Mouse (Mus musculus): ENCODE measurements around the gene Man2a2.

The Man2a2 gene

DNA sequence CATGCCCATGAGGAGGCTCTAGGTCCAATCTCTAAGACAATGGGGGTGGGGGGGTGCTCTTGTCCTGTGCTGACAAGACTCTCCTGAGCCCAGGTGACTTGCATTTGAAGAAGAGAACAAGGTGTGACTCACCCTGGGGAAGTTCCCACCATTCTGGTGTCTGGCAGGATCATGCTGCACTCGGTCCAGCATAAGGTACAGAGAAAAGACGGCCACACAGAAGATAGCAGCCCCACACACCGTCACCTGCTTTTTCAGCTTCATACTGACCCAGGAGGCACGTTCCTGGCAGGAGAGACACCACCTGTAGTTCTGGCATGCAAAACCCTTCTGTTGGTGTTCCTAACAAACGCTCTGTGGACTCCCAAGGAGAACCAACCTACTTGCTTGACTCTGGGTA, 1.7 kb downstream of the Man2a2 start:
- no peak for DNase-seq

DNA sequence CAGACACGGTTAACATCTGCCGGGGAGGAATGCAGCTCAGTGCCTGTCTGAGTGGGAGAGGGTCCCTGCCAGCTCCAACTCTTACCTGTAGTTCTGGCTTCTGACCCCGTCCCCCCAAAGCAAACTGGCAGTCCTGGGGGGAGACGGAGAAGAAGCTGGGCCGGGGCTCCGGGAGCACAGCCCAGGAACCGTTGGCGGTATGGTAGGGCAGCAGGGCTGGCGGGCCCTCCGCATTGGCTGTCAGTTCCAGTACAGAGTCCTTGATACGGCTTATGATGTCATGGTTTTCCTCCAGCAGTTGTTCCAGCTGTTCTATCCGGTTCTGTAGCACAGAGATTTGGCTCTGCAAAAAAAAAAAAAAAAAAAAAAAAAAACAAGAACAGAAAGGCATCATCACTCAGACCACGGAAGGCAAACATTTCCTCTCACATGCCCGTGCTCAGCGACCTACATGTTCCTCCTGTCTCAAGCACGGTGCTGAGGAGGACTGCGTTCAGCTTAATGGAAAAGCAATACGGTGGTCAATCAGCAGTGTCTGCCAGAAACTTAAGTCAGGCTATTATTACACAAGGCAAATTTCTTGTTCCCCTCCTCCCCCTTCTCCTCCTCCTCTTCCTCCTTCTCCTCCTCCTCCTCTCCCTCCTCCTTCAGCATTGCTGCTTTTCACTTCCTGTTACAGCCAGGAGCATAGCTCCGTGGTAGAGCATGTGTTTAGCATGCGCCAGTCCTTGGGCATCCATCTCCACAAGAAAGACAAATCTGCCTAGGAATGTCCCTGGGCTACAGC, 2.3 kb downstream of the Man2a2 start:
- DNase-seq: no peak

DNA sequence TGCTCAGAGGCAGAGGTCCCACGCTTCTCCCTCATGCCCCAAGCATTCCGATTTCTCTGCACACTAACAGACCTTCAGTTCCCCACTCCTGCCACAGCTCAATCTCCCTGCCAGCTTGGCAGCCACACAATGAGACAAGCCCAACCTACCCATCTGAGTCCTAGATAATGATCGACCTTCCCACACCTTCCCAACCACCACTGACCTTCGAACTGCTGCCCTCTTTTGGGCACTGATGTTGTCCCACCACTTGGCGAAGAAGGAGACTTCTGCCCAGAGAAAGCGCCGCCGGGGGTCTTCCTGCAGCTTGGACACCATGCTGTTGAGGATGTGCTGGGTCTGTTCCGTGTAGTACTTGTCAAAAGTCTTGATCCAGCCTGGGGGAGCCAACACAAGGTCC, 3.2 kb downstream of the Man2a2 start:
- no peak for DNase-seq

DNA sequence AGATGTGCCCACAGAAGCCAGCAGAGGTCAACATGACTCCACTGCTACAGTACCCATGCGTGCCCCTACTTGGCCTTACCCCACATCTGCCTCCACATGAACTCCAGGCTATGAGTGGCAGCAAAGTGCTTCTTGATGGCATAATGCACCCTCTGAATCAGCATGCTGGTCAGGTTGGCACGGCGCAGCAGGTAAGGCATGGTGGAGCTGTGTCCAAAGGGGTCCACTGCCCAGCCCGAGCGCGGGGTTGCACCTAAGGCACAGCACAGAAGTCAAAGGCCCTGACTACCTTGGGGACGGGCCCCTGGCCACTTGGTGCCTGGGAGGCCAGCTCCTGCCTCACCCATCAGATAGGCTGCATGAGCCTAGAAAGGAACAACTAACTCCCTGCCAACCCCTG, 3.9 kb downstream of the Man2a2 start:
- no peak for DNase-seq

DNA sequence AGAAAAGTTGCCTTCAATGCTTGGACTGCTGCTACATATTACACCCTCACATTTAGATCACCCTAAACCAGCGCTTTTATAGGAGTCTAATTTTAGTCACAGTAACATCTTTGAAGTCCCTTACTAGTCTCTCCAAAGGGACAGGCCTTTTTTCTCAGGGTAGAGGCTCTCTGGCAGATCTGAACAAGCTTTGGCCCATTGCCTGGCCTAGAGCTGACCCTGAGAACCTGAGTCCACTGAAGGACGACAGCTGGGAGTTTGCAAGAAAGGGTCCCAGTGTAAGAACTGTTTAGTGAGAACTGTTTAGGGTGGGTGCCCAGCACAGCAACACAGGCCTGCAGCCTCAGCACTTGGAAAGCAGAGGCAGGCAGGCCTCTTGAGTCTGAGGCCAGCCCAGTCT, 5.4 kb downstream of the Man2a2 start:
- peak; percentile 82 for DNase-seq

DNA sequence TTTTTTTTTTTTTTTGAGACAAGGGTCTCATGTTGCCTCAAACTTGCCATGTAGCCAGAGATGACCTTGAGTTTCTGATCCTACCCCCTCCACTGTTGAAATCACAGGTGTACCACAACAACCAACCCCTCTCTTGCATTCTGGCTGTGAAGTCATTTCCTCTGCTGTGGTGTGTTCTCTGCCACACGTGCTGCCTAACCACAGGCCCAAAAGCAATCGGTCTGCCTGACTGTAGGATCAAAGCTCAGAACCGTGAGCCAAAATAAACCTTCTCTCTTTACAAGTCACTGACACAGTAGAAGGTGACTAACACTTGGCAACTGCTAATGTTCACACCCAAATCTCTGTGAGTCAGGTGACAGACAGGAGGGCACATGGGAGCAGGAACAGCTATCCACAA, 10.7 kb downstream of the Man2a2 start:
- DNase-seq: no peak

DNA sequence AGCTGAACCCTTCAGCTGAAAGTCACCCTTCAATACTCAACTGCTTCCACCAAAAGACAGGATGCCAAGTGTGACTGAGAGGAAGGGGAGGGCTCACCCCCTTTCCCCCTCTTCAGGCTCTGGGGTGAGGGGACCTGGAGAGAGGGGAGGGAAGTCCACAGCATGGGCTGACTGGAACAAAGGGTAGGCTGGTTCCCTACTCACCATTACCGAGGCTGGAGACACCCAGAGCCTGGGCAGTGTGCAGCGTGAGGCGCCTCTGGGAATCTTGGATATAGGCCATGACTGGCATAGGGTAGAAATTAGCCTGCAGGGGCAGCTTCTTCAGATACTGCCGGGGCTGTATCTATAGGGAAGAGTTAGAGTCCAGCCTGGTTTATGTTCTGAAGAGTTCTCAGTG, 13.1 kb downstream of the Man2a2 start:
- no peak for DNase-seq

DNA sequence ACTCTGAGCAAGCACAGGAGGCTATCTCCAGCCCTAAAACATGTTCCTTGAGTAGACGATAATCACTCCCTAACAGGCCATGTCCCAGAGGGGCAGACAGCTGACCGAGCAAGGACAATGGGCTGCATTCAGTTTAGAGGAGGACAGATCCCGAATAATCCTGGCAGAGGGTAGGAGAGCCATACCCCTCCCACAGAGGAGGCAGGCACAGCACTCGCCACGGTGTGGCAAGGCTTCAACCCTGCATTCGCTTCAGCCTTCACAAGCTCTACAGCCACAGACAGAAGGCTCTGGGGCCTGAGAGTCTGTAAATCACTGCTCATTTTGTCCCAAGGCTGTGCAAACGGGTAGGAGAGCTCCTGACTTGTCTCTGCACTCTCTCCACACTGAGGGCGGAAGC, 14.0 kb downstream of the Man2a2 start:
- no peak for DNase-seq

DNA sequence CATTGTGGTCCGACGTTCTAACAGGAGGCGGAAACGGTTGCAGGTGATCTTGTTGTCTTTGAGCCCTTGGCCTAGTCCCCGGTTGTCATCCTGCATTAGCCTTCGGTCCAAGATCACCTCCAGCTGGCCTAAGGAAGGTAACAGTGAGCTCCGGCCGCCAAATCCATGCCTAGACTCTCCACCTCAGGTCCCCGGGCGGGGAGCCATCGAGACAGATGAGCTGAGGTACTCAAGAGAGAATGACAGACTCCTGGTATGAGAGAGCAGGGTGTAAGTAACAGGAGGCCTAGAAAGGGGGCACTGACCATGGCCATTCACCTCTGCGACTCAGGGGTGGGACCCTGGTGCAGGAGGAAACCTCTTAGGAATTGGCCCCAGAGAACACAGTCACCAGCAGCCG, 14.8 kb downstream of the Man2a2 start:
- DNase-seq: no peak

DNA sequence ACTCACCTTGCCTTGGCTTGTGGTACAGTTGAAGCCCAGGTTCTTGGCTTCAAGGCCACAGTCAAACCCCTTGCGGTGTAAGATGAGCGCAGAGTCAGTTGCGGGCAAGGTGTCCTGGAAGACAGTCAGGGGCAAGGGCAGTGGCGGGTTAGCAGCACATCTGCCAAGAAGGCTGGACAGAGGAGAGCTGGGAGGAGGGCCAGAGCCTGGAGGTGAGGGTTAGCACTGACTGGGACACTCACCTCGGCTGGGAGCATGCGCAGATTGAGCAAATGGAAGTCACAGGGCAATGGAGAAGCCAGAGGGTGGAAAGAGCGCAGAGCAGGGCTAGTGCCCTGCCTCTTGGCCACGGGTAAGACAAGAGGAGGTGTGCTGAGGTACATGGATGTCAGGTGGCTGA, 18.3 kb downstream of the Man2a2 start:
- DNase-seq: no peak

DNA sequence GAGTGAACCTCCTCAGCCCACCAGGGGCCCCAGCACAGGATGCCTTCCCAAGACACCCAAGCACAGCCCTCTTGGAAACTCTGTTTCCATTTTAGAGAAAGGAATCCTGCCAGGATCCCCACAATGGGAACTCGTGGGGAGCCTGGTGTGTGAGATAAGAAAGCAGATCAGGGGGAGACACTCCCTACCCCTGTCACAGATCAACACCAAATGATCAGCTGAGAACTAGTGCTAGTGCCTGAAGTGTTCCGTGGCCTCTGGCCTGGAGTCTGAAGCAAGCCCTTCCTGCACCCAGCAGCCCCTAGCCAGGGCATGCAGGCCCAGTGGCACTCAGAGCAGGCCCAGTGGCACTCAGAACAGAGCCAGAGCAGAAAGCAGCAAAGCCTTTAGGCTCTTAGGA, 20.4 kb downstream of the Man2a2 start:
- DNase-seq: no peak

DNA sequence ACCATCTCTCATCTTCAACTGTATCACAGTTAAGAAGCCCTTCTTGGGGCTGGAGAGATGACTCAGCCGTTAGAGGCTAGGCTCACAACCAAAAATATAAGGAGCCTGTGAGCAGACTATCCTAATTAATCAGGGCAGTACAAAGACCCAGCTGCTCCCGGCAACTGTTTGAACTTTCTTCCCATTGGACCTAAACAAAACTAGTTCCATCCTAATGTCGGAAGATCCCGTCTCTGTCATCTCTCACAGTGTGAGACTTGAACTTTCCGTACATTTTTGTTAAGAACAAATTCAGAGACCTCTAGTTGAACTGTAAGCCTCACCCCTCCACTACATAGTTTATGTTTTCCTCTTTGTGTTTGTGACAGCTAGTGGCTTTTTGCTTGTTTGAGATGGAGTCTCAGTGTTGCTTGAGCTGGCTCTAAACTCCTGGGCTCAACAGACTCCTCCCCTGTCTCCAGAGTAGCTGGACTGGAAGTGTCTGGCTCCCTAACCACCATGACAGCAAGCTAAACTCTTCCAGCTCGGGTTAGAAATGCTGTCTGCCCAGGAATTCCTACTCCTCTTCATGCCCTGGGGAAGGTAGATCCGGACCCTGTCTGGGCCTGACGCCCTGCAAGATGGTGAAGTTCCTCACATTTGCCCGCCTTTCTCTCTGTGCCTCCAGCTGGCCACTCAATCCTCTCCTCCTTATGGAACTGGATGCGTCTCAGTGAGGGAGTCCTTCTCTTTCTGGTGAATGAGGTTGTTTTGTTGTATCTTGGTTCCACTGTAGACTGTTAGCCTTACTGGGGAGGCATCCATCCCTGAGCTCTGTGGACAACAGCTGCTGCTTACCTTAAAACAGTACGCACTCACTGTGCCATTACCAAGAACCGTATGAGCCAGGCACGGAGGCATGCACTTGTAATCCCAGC, 23.2 kb downstream of the Man2a2 start:
- DNase-seq: no peak

DNA sequence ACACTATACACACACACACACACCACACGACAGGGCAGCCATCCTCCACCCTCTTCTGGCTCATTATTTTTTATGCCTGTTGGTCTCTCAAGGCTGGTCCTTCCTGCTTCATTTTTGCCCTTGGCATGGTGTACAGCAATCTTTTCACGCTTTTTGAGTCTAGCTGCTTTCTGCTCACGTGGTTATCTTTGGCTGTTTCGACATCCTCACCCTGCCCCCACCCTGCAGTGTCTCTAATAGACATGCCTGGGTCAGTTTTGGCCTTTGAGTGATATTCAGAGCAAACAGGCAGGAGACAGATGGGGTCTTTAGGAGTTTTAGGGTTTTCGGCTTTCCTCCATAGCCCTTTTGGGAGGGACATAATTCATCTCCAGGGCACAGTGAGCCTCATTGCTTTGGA, 24.3 kb downstream of the Man2a2 start:
- no peak for DNase-seq

DNA sequence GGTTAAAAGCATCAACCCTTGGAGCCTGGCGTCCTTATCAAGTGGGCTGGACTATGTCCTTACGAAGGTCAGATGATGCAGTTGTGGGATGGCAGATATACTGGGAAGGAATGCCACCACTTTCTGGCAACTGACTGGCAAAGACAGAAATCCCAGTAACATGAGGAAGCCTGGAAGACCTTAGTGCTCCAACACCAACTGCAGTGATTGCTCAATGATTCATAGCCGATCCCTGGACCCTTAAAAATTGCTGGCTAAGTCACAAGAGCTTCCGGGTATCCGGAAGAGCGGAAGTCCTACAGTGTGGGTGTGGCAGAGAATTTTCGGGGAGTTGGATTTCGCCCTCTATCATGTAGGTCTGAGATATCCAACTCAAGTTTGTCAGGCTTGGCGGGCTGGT, 25.0 kb downstream of the Man2a2 start:
- DNase-seq: no peak

DNA sequence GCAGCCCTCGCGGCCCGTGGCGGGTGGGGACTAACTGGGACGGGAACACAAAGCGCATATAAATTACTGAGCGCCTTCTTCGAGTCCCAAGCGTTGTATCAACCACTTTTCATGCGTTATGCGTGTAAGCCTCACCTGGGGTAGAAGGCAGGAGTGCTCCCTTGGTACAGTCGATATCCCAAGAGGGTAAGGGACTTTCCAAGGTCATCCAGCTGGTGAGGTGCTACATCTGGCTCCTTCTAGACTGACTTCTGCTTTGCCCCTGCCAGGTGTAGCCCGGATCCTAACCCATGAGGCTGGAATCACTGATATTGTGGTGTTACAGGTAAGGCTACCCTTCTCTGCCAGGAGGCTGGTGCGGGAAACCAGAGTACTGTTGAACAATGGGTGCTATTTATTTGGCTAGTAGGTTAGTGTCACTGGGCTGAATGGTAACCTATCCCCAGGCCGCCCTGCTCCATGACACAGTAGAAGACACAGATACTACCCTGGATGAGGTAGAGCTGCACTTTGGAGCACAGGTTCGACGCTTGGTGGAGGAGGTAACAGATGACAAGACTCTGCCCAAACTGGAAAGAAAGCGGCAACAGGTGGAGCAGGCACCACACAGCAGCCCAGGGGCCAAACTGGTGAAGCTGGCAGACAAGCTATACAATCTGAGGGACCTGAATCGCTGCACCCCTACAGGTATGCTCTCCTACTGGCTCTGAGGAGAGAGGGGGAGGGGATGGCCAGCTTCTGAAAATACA, 27.7 kb downstream of the Man2a2 start:
- no peak for DNase-seq

DNA sequence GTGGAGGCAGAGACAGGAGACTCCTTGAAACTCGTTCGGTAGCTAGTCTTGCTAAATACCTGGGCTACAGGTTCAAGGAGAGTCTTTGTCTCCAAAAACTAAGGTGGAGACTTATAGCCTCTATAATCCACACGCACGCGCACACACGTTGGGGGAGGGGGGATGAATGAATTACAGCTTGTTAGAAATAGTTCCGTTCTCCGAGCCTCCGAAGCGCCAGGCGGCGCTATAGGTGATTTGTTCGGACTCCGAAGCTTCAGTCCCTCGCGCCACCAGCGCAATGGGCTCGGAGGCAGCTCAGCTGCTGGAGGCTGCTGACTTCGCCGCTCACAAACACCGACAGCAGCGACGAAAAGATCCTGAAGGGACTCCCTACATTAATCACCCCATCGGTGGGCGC, 28.3 kb downstream of the Man2a2 start, which contains the start of gene Hddc3:
Gene Hddc3, plus strand, starts transcription at position 247 of the 400 bp plus-strand sequence.
- peak; percentile 98 for DNase-seq

- no peak for DNase-seq
Observed at GRCm38 (mm10) chr7:80341793-80342192, 29.4 kb downstream of the Man2a2 start.

GRCm38 (mm10) chr7:80340793-80341192, 30.4 kb downstream of the Man2a2 start, which contains the start of gene Unc45a:
Gene Unc45a, minus strand, starts transcription at chr7:80341005.
- peak; percentile 82 for DNase-seq

GRCm38 (mm10) chr7:80339793-80340628, 31.2 kb downstream of the Man2a2 start:
- peak; percentile 99 for DNase-seq

DNA sequence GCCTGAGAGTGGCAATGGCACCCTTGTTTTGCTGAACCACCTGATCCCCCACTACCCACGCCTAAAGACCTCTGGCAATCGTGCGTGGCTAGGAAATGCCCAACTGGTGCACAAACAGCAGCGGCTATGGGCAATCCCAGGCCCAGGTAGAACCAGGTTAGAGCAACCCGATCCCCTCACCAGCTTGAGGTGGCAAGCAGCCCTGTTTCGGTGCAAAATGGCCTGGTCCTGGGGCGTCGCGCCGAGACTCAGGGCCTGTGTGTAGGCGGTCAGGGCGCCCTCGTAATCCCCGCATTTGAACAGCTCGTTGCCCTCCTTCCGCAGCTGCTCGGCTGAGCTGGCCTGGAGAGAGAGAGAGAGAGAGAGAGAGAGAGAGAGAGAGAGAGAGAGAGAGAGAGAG, 31.8 kb downstream of the Man2a2 start:
- DNase-seq: peak; percentile 58

- DNase-seq: no peak
Observed at GRCm38 (mm10) chr7:80336932-80337331, 34.2 kb downstream of the Man2a2 start.

GRCm38 (mm10) chr7:80334848-80335247, 36.3 kb downstream of the Man2a2 start:
- no peak for DNase-seq

All from kidney, postnatal 10 days (tissue).